Mouse (Mus musculus) left cerebral cortex, postnatal 10 days (tissue): ENCODE results near the gene Gm5485. TPM values are rescaled to one million over a fixed set of nuclear protein-coding genes. Genes with fewer than 3 reads are reported as not detected.

Source experiments
- DNase-seq, 2 experiments: peaks; one replicate each; pipeline ENCODE4 v3.0.0; 2021 to 2022; ENCODE audit warnings: low spot score in 2 of 2, mixed read lengths in 1 of 2; ENCODE audit errors: extremely low spot score in 1 of 2
- intact Hi-C: fragments of 180-260 bp; cut with DNase I; formaldehyde crosslinking; loops from one replicate; pipeline ENCODE4 v1.15.1; 2025
- total RNA-seq, 2 experiments: library from RNA; stranded (reverse); gene quantifications; 2 replicates each; pipeline ENCODE4 v1.2.3; 2021

Gene Gm5485
- not detected for total RNA-seq

- intact Hi-C loops = no loop called here
- DNase-seq = no peak
Observed at GRCm38 (mm10) chr16:48412246-48412645, at the start of gene Gm5485. TSS of gene Gm5485 (minus strand) at chr16:48412416.

- intact Hi-C loops = no loop called here
- DNase-seq = no peak
Observed at GRCm38 (mm10) chr16:48453264-48453663, 41.0 kb upstream of the Gm5485 start.

- DNase-seq = no peak
Observed at GRCm38 (mm10) chr16:48446161-48446925, 34.1 kb upstream of the Gm5485 start.

GRCm38 (mm10) chr16:48444589-48444988, 32.4 kb upstream of the Gm5485 start:
- DNase-seq = no peak
- intact Hi-C loops = no loop called here

More at GRCm38 (mm10) chr16:48446161-48446925, 34.1 kb upstream of the Gm5485 start:
- intact Hi-C loops = no loop called here

GRCm38 (mm10) chr16:48437476-48437875, 25.3 kb upstream of the Gm5485 start:
- intact Hi-C loops = no loop called here
- DNase-seq = peak in 1 of 2 experiments; percentile 25

GRCm38 (mm10) chr16:48435454-48435853, 23.2 kb upstream of the Gm5485 start:
- DNase-seq = no peak
- intact Hi-C loops = no loop called here

- peak in 1 of 2 experiments; percentile 29 for DNase-seq
- intact Hi-C loops = no loop called here
Observed at GRCm38 (mm10) chr16:48431027-48431426, 18.8 kb upstream of the Gm5485 start, which contains the start of gene Morc1. TSS of gene Morc1 (plus strand) at chr16:48431237.

- intact Hi-C loops = no loop called here
- DNase-seq = no peak
Observed at GRCm38 (mm10) chr16:48429427-48429826, 17.2 kb upstream of the Gm5485 start.

- intact Hi-C loops = no loop called here
- no peak for DNase-seq
Observed at GRCm38 (mm10) chr16:48424069-48424468, 11.9 kb upstream of the Gm5485 start.

- DNase-seq = no peak
- intact Hi-C loops = no loop called here
Observed at GRCm38 (mm10) chr16:48422501-48422900, 10.3 kb upstream of the Gm5485 start.

GRCm38 (mm10) chr16:48419035-48419434, 6.8 kb upstream of the Gm5485 start:
- DNase-seq = no peak
- intact Hi-C loops = no loop called here

- DNase-seq = no peak
- intact Hi-C loops = no loop called here
Observed at GRCm38 (mm10) chr16:48418557-48418956, 6.3 kb upstream of the Gm5485 start.

- intact Hi-C loops = no loop called here
- no peak for DNase-seq
Observed at GRCm38 (mm10) chr16:48410125-48410524, 2.1 kb downstream of the Gm5485 start.

- no peak for DNase-seq
- intact Hi-C loops = no loop called here
Observed at GRCm38 (mm10) chr16:48409580-48409979, 2.6 kb downstream of the Gm5485 start.

GRCm38 (mm10) chr16:48405674-48406403, 6.4 kb downstream of the Gm5485 start:
- intact Hi-C loops = no loop called here
- DNase-seq = no peak

GRCm38 (mm10) chr16:48404009-48404408, 8.2 kb downstream of the Gm5485 start:
- intact Hi-C loops = no loop called here
- DNase-seq = no peak

- intact Hi-C loops = no loop called here
- DNase-seq = no peak
Observed at GRCm38 (mm10) chr16:48403423-48403822, 8.8 kb downstream of the Gm5485 start.

- DNase-seq = no peak
- intact Hi-C loops = no loop called here
Observed at GRCm38 (mm10) chr16:48402963-48403362, 9.3 kb downstream of the Gm5485 start.

- intact Hi-C loops = no loop called here
- DNase-seq = no peak
Observed at GRCm38 (mm10) chr16:48395278-48395677, 16.9 kb downstream of the Gm5485 start.

- intact Hi-C loops = no loop called here
- no peak for DNase-seq
Observed at GRCm38 (mm10) chr16:48386982-48387381, 25.2 kb downstream of the Gm5485 start.
